Mouse (Mus musculus) hindbrain, embryonic 14.5 days (tissue): ENCODE data around the gene Eif2b5. TPM values are rescaled to one million over a fixed set of nuclear protein-coding genes. Genes with fewer than 3 reads are reported as not detected.

ENCODE experiments used
- ATAC-seq: fragments of 200-750 bp; cut with Nextera tagmentation; 2 replicates; pipeline ENCODE4 v1.8.0; 2017; ENCODE audit warnings: moderate number of reproducible peaks, mild to moderate bottlenecking, moderate TSS enrichment, moderate library complexity; ENCODE audit not compliant: low FRiP score
- DNase-seq: peaks from one replicate; pipeline ENCODE4 v3.0.0-alpha.2; 2015; ENCODE audit warnings: low spot score
- H3K27ac ChIP-seq: fragments of 300-500 bp; sonication (generic); 2 replicates; pipeline ENCODE4 v1.5.1; 2014; ENCODE audit warnings: mild to moderate bottlenecking, moderate library complexity
- H3K27me3 ChIP-seq: fragments of 300-500 bp; sonication (generic); 2 replicates; pipeline ENCODE4 v1.6.1; 2014; ENCODE audit warnings: mild to moderate bottlenecking, low read length, mixed read lengths; ENCODE audit not compliant: control insufficient read depth, insufficient read depth
- H3K36me3 ChIP-seq: fragments of 300-500 bp; sonication (generic); replicated peaks from 2 replicates; pipeline ENCODE4 v1.6.1; 2014; ENCODE audit not compliant: control insufficient read depth, insufficient read depth
- H3K4me1 ChIP-seq: fragments of 300-500 bp; sonication (generic); replicated peaks from 2 replicates; pipeline ENCODE4 v1.6.1; 2014; ENCODE audit warnings: antibody characterized with exemption, low read length, mixed read lengths; ENCODE audit not compliant: control insufficient read depth, insufficient read depth
- H3K4me2 ChIP-seq: fragments of 300-500 bp; sonication (generic); replicated peaks from 2 replicates; pipeline ENCODE4 v1.6.1; 2014; ENCODE audit warnings: mild to moderate bottlenecking, moderate library complexity
- H3K4me3 ChIP-seq: fragments of 300-500 bp; sonication (generic); replicated peaks from 2 replicates; pipeline ENCODE4 v1.5.1; 2014; ENCODE audit warnings: mild to moderate bottlenecking, low read length
- H3K9ac ChIP-seq: fragments of 300-500 bp; sonication (generic); 2 replicates; pipeline ENCODE4 v1.6.1; 2014
- H3K9me3 ChIP-seq: fragments of 300-500 bp; sonication (generic); 2 replicates; pipeline ENCODE4 v1.6.1; 2016; ENCODE audit warnings: low read length; ENCODE audit not compliant: control insufficient read depth
- WGBS: fragments of 180-500 bp; shearing (Covaris S2); extraction: QIAGEN DNeasy Blood & Tissue Kit; methylation state at CpG from one replicate; pipeline ENCODE4 v1.1.7; 2014; 5-methylcytosine and 5-hydroxymethylcytosine counted together
- polyA plus RNA-seq: library from polyadenylated mRNA; unstranded; fragments of >200 nt; fragmentation: Nextera tagmentation; extraction: Ambion mirVana; gene quantifications from 2 replicates; pipeline ENCODE4 v1.2.1, GENCODE M21; 2014

Eif2b5 gene
- polyA plus RNA-seq, 1 experiment from 2014 or later = 88.0 TPM

GRCm38 (mm10) chr16:20497980-20498676 lies 489 bp upstream of the Eif2b5 start:
- Histone ChIP-seq H3K27ac (0 out of 2 replicates have a peak overlapping the region, but pooled peaks have one; percentile 28), H3K4me2 (peak overlapping the region; percentile 78), H3K9me3 (no peaks in the 10 kb centered on the region), H3K4me3 (peak overlapping the region; percentile 55), H3K9ac (peak overlapping the region; percentile 68), H3K27me3 (0 out of 2 replicates have a peak, but pooled peaks cover 3% of the 10 kb centered on the region), H3K4me1 (peaks cover 13% of the 10 kb centered on the region), H3K36me3 (peaks cover 29% of the 10 kb centered on the region)
- 16% methylated on average over 16 of the region's 16 CpGs for WGBS
- ATAC-seq = peak; percentile 1; the same call in 1 of the 2 replicates
- no peak for DNase-seq

GRCm38 (mm10) chr16:20506000-20506399 lies 7.4 kb downstream of the Eif2b5 start:
- Histone ChIP-seq H3K27me3 (no peaks in the 10 kb centered on the region), H3K36me3 (peaks cover 99% of the 10 kb centered on the region), H3K27ac (no peak overlapping the region), H3K4me2 (no peak overlapping the region), H3K4me3 (no peak overlapping the region), H3K9me3 (no peaks in the 10 kb centered on the region), H3K4me1 (no peaks in the 10 kb centered on the region), H3K9ac (no peak overlapping the region)
- 91% methylated on average over 8 of the region's 8 CpGs for WGBS
- ATAC-seq = no peak
- no peak for DNase-seq

- no peak overlapping the region for H3K27ac ChIP-seq
- peaks cover 75% of the 10 kb centered on the region for H3K36me3 ChIP-seq
- WGBS = 90% methylated on average over 3 of the region's 3 CpGs
- no peaks in the 10 kb centered on the region for H3K4me1 ChIP-seq
- no peak for DNase-seq
- no peak overlapping the region for H3K4me2 ChIP-seq
- H3K4me3 ChIP-seq = no peak overlapping the region
- no peak overlapping the region for H3K9ac ChIP-seq
- no peak for ATAC-seq
- H3K27me3 ChIP-seq = no peaks in the 10 kb centered on the region
- no peaks in the 10 kb centered on the region for H3K9me3 ChIP-seq
Observed at GRCm38 (mm10) chr16:20509349-20509748, 10.7 kb downstream of the Eif2b5 start.

GRCm38 (mm10) chr16:20511277-20511847 lies 12.7 kb downstream of the Eif2b5 start:
- no peak overlapping the region for H3K27ac ChIP-seq
- WGBS = 91% methylated on average over 7 of the region's 7 CpGs
- H3K4me1 ChIP-seq = 0 out of 2 replicates have a peak, but pooled peaks cover 5% of the 10 kb centered on the region
- no peaks in the 10 kb centered on the region for H3K9me3 ChIP-seq
- no peak overlapping the region for H3K9ac ChIP-seq
- H3K4me3 ChIP-seq = no peak overlapping the region
- no peak for ATAC-seq
- H3K27me3 ChIP-seq = no peaks in the 10 kb centered on the region
- H3K4me2 ChIP-seq = no peak overlapping the region
- no peak for DNase-seq
- peaks cover 55% of the 10 kb centered on the region for H3K36me3 ChIP-seq

- Histone ChIP-seq H3K4me1 (peaks cover 27% of the 10 kb centered on the region; the same call in 1 of the 2 replicates), H3K27me3 (no peaks in the 10 kb centered on the region), H3K36me3 (peaks cover 17% of the 10 kb centered on the region), H3K9ac (peak overlapping the region; percentile 99), H3K27ac (peak overlapping the region; percentile 89), H3K4me2 (peak overlapping the region; percentile 92), H3K9me3 (no peaks in the 10 kb centered on the region), H3K4me3 (peak overlapping the region; percentile 94)
- DNase-seq (no peak), ATAC-seq (no peak)
Observed at GRCm38 (mm10) chr16:20516032-20516431, 17.4 kb downstream of the Eif2b5 start.

GRCm38 (mm10) chr16:20516726-20517201 lies 18.1 kb downstream of the Eif2b5 start, which contains the start of gene Dvl3:
Gene Dvl3 (plus strand): TSS chr16:20516982.
- H3K27ac ChIP-seq = peak within 1 kb of the TSS; percentile 89
- peak within 1 kb of the TSS; percentile 99 for H3K9ac ChIP-seq
- peak within 1 kb of the TSS; percentile 94 for H3K4me3 ChIP-seq
- peak within 1 kb of the TSS; percentile 92 for H3K4me2 ChIP-seq
- H3K4me1 ChIP-seq = peaks cover 27% of the 10 kb centered on the region; the same call in 1 of the 2 replicates
- DNase-seq (peak; percentile 84), ATAC-seq (peak; percentile 95)
- under 1% methylated on average over 50 of the region's 55 CpGs for WGBS
- H3K36me3 ChIP-seq = peaks cover 17% of the 10 kb centered on the region
- H3K9me3 ChIP-seq = no peaks in the 10 kb centered on the region
- no peaks in the 10 kb centered on the region for H3K27me3 ChIP-seq

GRCm38 (mm10) chr16:20517216-20517615 lies 18.6 kb downstream of the Eif2b5 start:
- peak overlapping the region; percentile 89 for H3K27ac ChIP-seq
- 0% methylated on average over 26 of the region's 26 CpGs for WGBS

GRCm38 (mm10) chr16:20517701-20518374 lies 19.2 kb downstream of the Eif2b5 start:
- Histone ChIP-seq H3K27ac (peak overlapping the region; percentile 89), H3K9ac (peak overlapping the region; percentile 99), H3K4me1 (peaks cover 27% of the 10 kb centered on the region; the same call in 1 of the 2 replicates), H3K4me3 (peak overlapping the region; percentile 94), H3K27me3 (no peaks in the 10 kb centered on the region), H3K36me3 (peaks cover 21% of the 10 kb centered on the region), H3K9me3 (no peaks in the 10 kb centered on the region), H3K4me2 (peak overlapping the region; percentile 92)
- ATAC-seq (peak; percentile 58; the same call in 1 of the 2 replicates), DNase-seq (no peak)
- WGBS = under 1% methylated on average over 6 of the region's 6 CpGs

More at GRCm38 (mm10) chr16:20517216-20517615, 18.6 kb downstream of the Eif2b5 start:
- ATAC-seq (peak; percentile 35), DNase-seq (no peak)
- peak overlapping the region; percentile 99 for H3K9ac ChIP-seq
- peak overlapping the region; percentile 94 for H3K4me3 ChIP-seq
- H3K9me3 ChIP-seq = no peaks in the 10 kb centered on the region
- H3K4me2 ChIP-seq = peak overlapping the region; percentile 92
- no peaks in the 10 kb centered on the region for H3K27me3 ChIP-seq
- peaks cover 19% of the 10 kb centered on the region for H3K36me3 ChIP-seq
- H3K4me1 ChIP-seq = peaks cover 27% of the 10 kb centered on the region; the same call in 1 of the 2 replicates

- no peak overlapping the region for H3K9ac ChIP-seq
- no peak overlapping the region for H3K4me2 ChIP-seq
- H3K4me1 ChIP-seq = peaks cover 10% of the 10 kb centered on the region; the same call in 1 of the 2 replicates
- DNase-seq (no peak), ATAC-seq (no peak)
- WGBS = 84% methylated on average over 10 of the region's 10 CpGs
- no peaks in the 10 kb centered on the region for H3K27me3 ChIP-seq
- peaks cover 81% of the 10 kb centered on the region for H3K36me3 ChIP-seq
- no peak overlapping the region for H3K4me3 ChIP-seq
- H3K27ac ChIP-seq = no peak overlapping the region
- H3K9me3 ChIP-seq = no peaks in the 10 kb centered on the region
Observed at GRCm38 (mm10) chr16:20523886-20524285, 25.3 kb downstream of the Eif2b5 start.
